Mouse (Mus musculus) neural tube, embryonic 11.5 days (tissue): Measurements from ENCODE around the gene P2ry13. TPM values are rescaled to one million over a fixed set of nuclear protein-coding genes. Genes with fewer than 3 reads are reported as not detected.

Experiments used
- ATAC-seq: fragments of 200-750 bp; cut with Nextera tagmentation; 2 replicates; pipeline ENCODE4 v1.8.0; 2017; ENCODE audit warnings: moderate number of reproducible peaks, mild to moderate bottlenecking, moderate TSS enrichment, moderate library complexity; ENCODE audit not compliant: insufficient read depth, low FRiP score, low TSS enrichment
- DNase-seq: peaks from one replicate; pipeline ENCODE4 v3.0.0-alpha.2; 2015; ENCODE audit warnings: low spot score
- H3K27ac ChIP-seq: fragments of 300-500 bp; sonication (generic); 2 replicates; pipeline ENCODE4 v1.5.1; 2014; ENCODE audit warnings: low read depth, mild to moderate bottlenecking, low read length
- H3K27me3 ChIP-seq: fragments of 300-500 bp; sonication (generic); 2 replicates; pipeline ENCODE4 v1.6.1; 2014; ENCODE audit warnings: mild to moderate bottlenecking, low read length, mixed read lengths; ENCODE audit not compliant: control insufficient read depth, insufficient read depth
- H3K36me3 ChIP-seq: fragments of 300-500 bp; sonication (generic); 2 replicates; pipeline ENCODE4 v1.6.1; 2014; ENCODE audit warnings: mild to moderate bottlenecking, low read length, moderate library complexity, mixed read lengths; ENCODE audit not compliant: control insufficient read depth, insufficient read depth
- H3K4me1 ChIP-seq: fragments of 300-500 bp; sonication (generic); 2 replicates; pipeline ENCODE4 v1.6.1; 2014; ENCODE audit warnings: low read length, mixed read lengths; ENCODE audit not compliant: control insufficient read depth, insufficient read depth
- H3K4me2 ChIP-seq: fragments of 300-500 bp; sonication (generic); 2 replicates; pipeline ENCODE4 v1.6.1; 2014; ENCODE audit warnings: low read depth, mild to moderate bottlenecking, moderate library complexity
- H3K4me3 ChIP-seq: fragments of 300-500 bp; sonication (generic); 2 replicates; pipeline ENCODE4 v1.5.1; 2014; ENCODE audit warnings: low read depth, low read length
- H3K9ac ChIP-seq: fragments of 300-500 bp; sonication (generic); 2 replicates; pipeline ENCODE4 v1.6.1; 2014; ENCODE audit warnings: mild to moderate bottlenecking, low read length
- H3K9me3 ChIP-seq: fragments of 300-500 bp; sonication (generic); 2 replicates; pipeline ENCODE4 v1.6.1; 2016; ENCODE audit warnings: low read length; ENCODE audit not compliant: control insufficient read depth
- whole genome bisulfite sequencing: fragments of 180-500 bp; shearing (Covaris S2); extraction: QIAGEN DNeasy Blood & Tissue Kit; methylation state at CpG from one replicate; pipeline ENCODE4 v1.1.7; 2014; 5-methylcytosine and 5-hydroxymethylcytosine counted together
- polyA plus RNA-seq: library from polyadenylated mRNA; unstranded; fragments of >200 nt; fragmentation: Nextera tagmentation; extraction: Ambion mirVana; gene quantifications from 2 replicates; pipeline ENCODE4 v1.2.1, GENCODE M21; 2014

P2ry13 gene
- polyA plus RNA-seq, result 0.91 and 1.4 TPM in 2 replicates

GRCm38 (mm10) chr3:59210727-59211126 is at the start of gene P2ry13:
P2ry13 (minus strand) TSS chr3:59210882.
- Histone ChIP-seq H3K27me3 (no peaks in the 10 kb centered on the region), H3K4me3 (no peak within 1 kb of the TSS), H3K4me2 (no peak within 1 kb of the TSS), H3K27ac (no peak within 1 kb of the TSS), H3K4me1 (no peaks in the 10 kb centered on the region), H3K9me3 (no peaks in the 10 kb centered on the region), H3K36me3 (no peaks in the 10 kb centered on the region), H3K9ac (no peak within 1 kb of the TSS)
- DNase-seq (no peak), ATAC-seq (no peak)
- WGBS, result 90% methylated on average over 6 of the region's 6 CpGs

- no peaks in the 10 kb centered on the region for H3K9me3 ChIP-seq
- H3K36me3 ChIP-seq, result no peaks in the 10 kb centered on the region
- ATAC-seq (no peak), DNase-seq (no peak)
- H3K4me1 ChIP-seq, result peaks cover 10% of the 10 kb centered on the region
- no peak overlapping the region for H3K27ac ChIP-seq
- no peaks in the 10 kb centered on the region for H3K27me3 ChIP-seq
- no peak overlapping the region for H3K4me2 ChIP-seq
- no peak overlapping the region for H3K9ac ChIP-seq
- 83% methylated on average over 20 of the region's 20 CpGs for WGBS
- no peak overlapping the region for H3K4me3 ChIP-seq
Measured at GRCm38 (mm10) chr3:59257740-59258664, 47.3 kb upstream of the P2ry13 start.

- H3K4me3 ChIP-seq, result no peak overlapping the region
- H3K9ac ChIP-seq, result no peak overlapping the region
- DNase-seq (no peak), ATAC-seq (no peak)
- 97% methylated on average over 1 of the region's 1 CpGs for WGBS
- no peak overlapping the region for H3K27ac ChIP-seq
- no peaks in the 10 kb centered on the region for H3K36me3 ChIP-seq
- no peak overlapping the region for H3K4me2 ChIP-seq
- no peaks in the 10 kb centered on the region for H3K4me1 ChIP-seq
- no peaks in the 10 kb centered on the region for H3K9me3 ChIP-seq
- H3K27me3 ChIP-seq, result no peaks in the 10 kb centered on the region
Measured at GRCm38 (mm10) chr3:59250454-59250853, 39.8 kb upstream of the P2ry13 start.

DNA sequence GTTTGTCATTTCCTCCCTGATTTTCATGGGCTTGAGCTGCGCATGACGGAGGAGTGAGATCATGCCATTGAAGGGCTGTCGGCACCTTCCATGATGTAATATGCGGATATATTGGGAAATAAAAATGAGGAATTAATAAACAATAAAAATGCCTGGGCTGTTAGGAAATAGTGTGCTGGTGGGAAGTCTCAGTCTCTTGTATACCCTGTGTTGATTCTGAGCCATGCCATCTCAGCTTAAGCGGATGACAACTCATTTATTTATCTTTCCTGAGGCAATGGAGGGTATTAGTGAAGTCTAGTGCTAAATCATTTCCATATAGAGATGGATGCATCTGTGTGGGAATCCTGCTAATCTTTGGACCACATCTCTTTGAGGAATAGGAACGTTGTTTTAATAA is 37.3 kb upstream of the P2ry13 start:
- WGBS, result 92% methylated on average over 6 of the region's 6 CpGs
- no peaks in the 10 kb centered on the region for H3K9me3 ChIP-seq
- no peak overlapping the region for H3K4me2 ChIP-seq
- no peak overlapping the region for H3K27ac ChIP-seq
- H3K27me3 ChIP-seq, result no peaks in the 10 kb centered on the region
- H3K4me3 ChIP-seq, result no peak overlapping the region
- DNase-seq (no peak), ATAC-seq (no peak)
- H3K4me1 ChIP-seq, result no peaks in the 10 kb centered on the region
- H3K36me3 ChIP-seq, result no peaks in the 10 kb centered on the region
- H3K9ac ChIP-seq, result no peak overlapping the region

DNA sequence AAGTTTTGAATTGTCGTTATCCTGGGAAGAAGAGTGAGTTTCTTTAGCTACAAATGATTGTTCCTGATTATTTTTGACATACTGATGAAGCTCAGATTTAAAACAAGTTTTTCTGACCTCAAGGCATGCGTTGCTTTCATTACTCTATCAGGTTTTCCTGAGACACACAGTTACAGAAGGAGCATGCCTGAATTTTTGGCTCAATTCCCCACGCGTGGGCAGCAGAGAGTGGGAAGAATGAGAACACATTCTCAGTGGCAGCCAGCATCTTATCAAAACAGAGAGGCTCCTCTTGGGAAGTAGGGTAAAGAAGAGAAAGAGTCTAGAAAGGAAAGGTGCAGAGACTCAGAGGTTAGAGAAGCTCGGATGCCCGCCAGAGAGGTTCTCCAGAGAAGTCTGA is 32.7 kb upstream of the P2ry13 start:
- H3K9ac ChIP-seq, result no peak overlapping the region
- no peaks in the 10 kb centered on the region for H3K27me3 ChIP-seq
- H3K4me2 ChIP-seq, result no peak overlapping the region
- H3K36me3 ChIP-seq, result no peaks in the 10 kb centered on the region
- ATAC-seq (no peak), DNase-seq (no peak)
- H3K4me3 ChIP-seq, result no peak overlapping the region
- H3K27ac ChIP-seq, result no peak overlapping the region
- no peaks in the 10 kb centered on the region for H3K9me3 ChIP-seq
- 84% methylated on average over 6 of the region's 6 CpGs for WGBS
- no peaks in the 10 kb centered on the region for H3K4me1 ChIP-seq

DNA sequence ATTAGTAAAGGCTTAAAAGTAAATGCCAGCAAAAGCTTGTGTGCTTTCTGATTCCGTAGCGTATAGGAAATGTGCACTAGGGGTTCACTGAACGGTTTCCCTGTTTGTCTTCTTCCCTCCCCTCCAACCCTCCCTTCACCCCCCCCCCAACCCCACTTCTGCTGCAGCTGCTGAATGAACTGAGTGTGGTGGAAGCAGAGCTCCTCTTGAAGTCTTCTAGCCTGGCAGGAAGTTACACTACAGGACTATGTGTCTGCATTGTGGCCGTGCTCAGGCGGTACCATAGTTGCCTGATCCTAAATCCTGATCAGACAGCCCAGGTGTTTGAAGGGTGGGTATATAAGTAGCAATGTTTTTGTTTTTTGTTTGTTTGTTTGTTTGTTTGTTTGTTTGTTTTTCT is 24.2 kb upstream of the P2ry13 start:
- no peak overlapping the region for H3K4me3 ChIP-seq
- no peak overlapping the region for H3K27ac ChIP-seq
- ATAC-seq (no peak), DNase-seq (no peak)
- H3K9ac ChIP-seq, result no peak overlapping the region
- no peak overlapping the region for H3K4me2 ChIP-seq
- H3K36me3 ChIP-seq, result no peaks in the 10 kb centered on the region
- no peaks in the 10 kb centered on the region for H3K27me3 ChIP-seq
- H3K9me3 ChIP-seq, result no peaks in the 10 kb centered on the region
- 81% methylated on average over 5 of the region's 5 CpGs for WGBS
- no peaks in the 10 kb centered on the region for H3K4me1 ChIP-seq

GRCm38 (mm10) chr3:59230912-59231311 is 20.2 kb upstream of the P2ry13 start:
- Histone ChIP-seq H3K9me3 (no peaks in the 10 kb centered on the region), H3K36me3 (no peaks in the 10 kb centered on the region), H3K27me3 (no peaks in the 10 kb centered on the region), H3K4me1 (peaks cover 3% of the 10 kb centered on the region; the same call in 1 of the 2 replicates), H3K4me2 (no peak overlapping the region), H3K27ac (no peak overlapping the region), H3K4me3 (no peak overlapping the region), H3K9ac (no peak overlapping the region)
- WGBS, result 84% methylated on average over 3 of the region's 3 CpGs
- DNase-seq (no peak), ATAC-seq (no peak)

DNA sequence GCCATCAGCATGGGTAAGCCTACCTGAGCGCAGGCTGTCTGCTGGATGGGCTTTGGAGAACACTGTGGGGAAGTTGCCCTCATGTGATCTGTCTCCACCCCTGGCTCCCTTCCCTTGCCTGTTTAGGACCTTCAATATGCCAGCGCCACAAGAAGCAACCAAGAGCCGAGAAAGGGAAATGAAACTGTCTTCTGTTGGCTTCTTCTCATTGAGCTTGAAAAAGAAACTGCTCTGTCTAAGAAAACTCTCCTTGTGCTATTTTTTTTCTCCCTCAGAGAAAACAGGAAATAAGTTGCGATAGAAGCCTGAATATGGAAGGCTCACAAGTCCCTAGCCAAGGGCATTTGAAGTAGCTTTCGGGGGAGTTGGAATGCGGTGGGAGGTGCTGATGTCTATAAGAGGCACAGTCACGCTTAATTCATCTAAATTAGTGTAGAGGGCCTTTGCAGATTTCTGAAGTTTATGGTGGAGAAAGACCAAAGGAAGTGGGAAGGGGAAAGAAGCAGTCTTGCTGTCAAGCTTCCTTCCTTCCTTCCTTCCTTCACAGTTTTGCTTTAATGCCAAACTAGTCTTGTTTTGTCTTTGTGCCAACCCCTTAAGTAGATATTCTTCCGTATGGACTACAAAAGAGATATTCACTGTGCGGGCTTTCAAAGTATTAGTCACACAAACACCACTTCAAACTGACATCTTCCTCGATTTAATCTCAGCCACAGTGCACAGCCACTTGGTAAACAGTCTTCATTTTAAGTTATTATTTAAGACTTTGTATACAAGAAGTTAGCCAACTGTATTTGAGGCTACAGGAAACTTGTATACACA is 18.3 kb upstream of the P2ry13 start:
- H3K9me3 ChIP-seq, result no peaks in the 10 kb centered on the region
- DNase-seq, result peak; percentile 15
- H3K27ac ChIP-seq, result no peak overlapping the region

More for the DNA sequence above, 18.3 kb upstream of the P2ry13 start:
- no peak overlapping the region for H3K4me3 ChIP-seq
- no peak for ATAC-seq
- WGBS, result 59% methylated on average over 10 of the region's 10 CpGs
- H3K36me3 ChIP-seq, result no peaks in the 10 kb centered on the region
- no peak overlapping the region for H3K4me2 ChIP-seq
- H3K27me3 ChIP-seq, result no peaks in the 10 kb centered on the region
- no peak overlapping the region for H3K9ac ChIP-seq
- H3K4me1 ChIP-seq, result peaks cover 3% of the 10 kb centered on the region; the same call in 1 of the 2 replicates
